Mouse (Mus musculus): ENCODE results near the gene Fam89a. TPM values are rescaled to one million over a fixed set of nuclear protein-coding genes. Genes with fewer than 3 reads are reported as not detected.

The Fam89a gene
- polyA plus RNA-seq, 1 experiment from 2014 or later, result 3.1 TPM

- no peak for ATAC-seq (replicated peaks; ENCODE audit: insufficient number of reproducible peaks, low FRiP score, low TSS enrichment)
- no peak overlapping the region for H3K27ac ChIP-seq (ENCODE audit: low read depth, low read length)
- 81% methylated on average over 6 of the region's 6 CpGs for WGBS (ENCODE audit: insufficient replicate concordance)
- H3K9me3 ChIP-seq (replicated peaks; ENCODE audit: control insufficient read depth, low read length), result no peaks in the 10 kb centered on the region
- no peak overlapping the region for H3K9ac ChIP-seq (ENCODE audit: low read depth, low read length)
- no peak overlapping the region for H3K4me2 ChIP-seq
- peaks cover 16% of the 10 kb centered on the region for H3K36me3 ChIP-seq (ENCODE audit: control insufficient read depth, insufficient read depth, low read length)
- H3K4me1 ChIP-seq (ENCODE audit: control insufficient read depth, insufficient read depth, low read length), result no peaks in the 10 kb centered on the region
- no peak overlapping the region for H3K4me3 ChIP-seq (ENCODE audit: low read depth, low read length)
- H3K27me3 ChIP-seq (ENCODE audit: control insufficient read depth, insufficient read depth, low read length), result no peaks in the 10 kb centered on the region
Measured at GRCm38 (mm10) chr8:124713207-124713606, 38.4 kb downstream of the Fam89a start.

GRCm38 (mm10) chr8:124705823-124706222 lies 45.8 kb downstream of the Fam89a start:
- no peaks in the 10 kb centered on the region for H3K27me3 ChIP-seq (ENCODE audit: control insufficient read depth, insufficient read depth, low read length)
- ATAC-seq (replicated peaks; ENCODE audit: insufficient number of reproducible peaks, low FRiP score, low TSS enrichment), result no peak
- H3K36me3 ChIP-seq (ENCODE audit: control insufficient read depth, insufficient read depth, low read length), result peaks cover 16% of the 10 kb centered on the region
- H3K4me3 ChIP-seq (ENCODE audit: low read depth, low read length), result no peak overlapping the region
- WGBS (ENCODE audit: insufficient replicate concordance), result 93% methylated on average over 8 of the region's 8 CpGs
- H3K4me2 ChIP-seq, result no peak overlapping the region
- H3K9me3 ChIP-seq (replicated peaks; ENCODE audit: control insufficient read depth, low read length), result no peaks in the 10 kb centered on the region
- no peaks in the 10 kb centered on the region for H3K4me1 ChIP-seq (ENCODE audit: control insufficient read depth, insufficient read depth, low read length)
- no peak overlapping the region for H3K27ac ChIP-seq (ENCODE audit: low read depth, low read length)
- no peak overlapping the region for H3K9ac ChIP-seq (ENCODE audit: low read depth, low read length)

- Histone ChIP-seq H3K9ac (ENCODE audit: low read depth, low read length) (no peak overlapping the region), H3K9me3 (replicated peaks; ENCODE audit: control insufficient read depth, low read length) (no peaks in the 10 kb centered on the region), H3K36me3 (ENCODE audit: control insufficient read depth, insufficient read depth, low read length) (peaks cover 17% of the 10 kb centered on the region), H3K27me3 (ENCODE audit: control insufficient read depth, insufficient read depth, low read length) (no peaks in the 10 kb centered on the region), H3K4me3 (ENCODE audit: low read depth, low read length) (no peak overlapping the region), H3K4me2 (no peak overlapping the region), H3K27ac (ENCODE audit: low read depth, low read length) (no peak overlapping the region), H3K4me1 (ENCODE audit: control insufficient read depth, insufficient read depth, low read length) (no peaks in the 10 kb centered on the region)
- WGBS (ENCODE audit: insufficient replicate concordance), result 84% methylated on average over 4 of the region's 4 CpGs
- no peak for ATAC-seq (replicated peaks; ENCODE audit: insufficient number of reproducible peaks, low FRiP score, low TSS enrichment)
Measured at GRCm38 (mm10) chr8:124704376-124704775, 47.3 kb downstream of the Fam89a start.

- Histone ChIP-seq H3K4me1 (ENCODE audit: control insufficient read depth, insufficient read depth, low read length) (no peaks in the 10 kb centered on the region), H3K9ac (ENCODE audit: low read depth, low read length) (no peak overlapping the region), H3K4me3 (ENCODE audit: low read depth, low read length) (no peak overlapping the region), H3K27me3 (ENCODE audit: control insufficient read depth, insufficient read depth, low read length) (no peaks in the 10 kb centered on the region), H3K4me2 (no peak overlapping the region), H3K27ac (ENCODE audit: low read depth, low read length) (no peak overlapping the region), H3K36me3 (ENCODE audit: control insufficient read depth, insufficient read depth, low read length) (peaks cover 13% of the 10 kb centered on the region), H3K9me3 (replicated peaks; ENCODE audit: control insufficient read depth, low read length) (no peaks in the 10 kb centered on the region)
- no peak for ATAC-seq (replicated peaks; ENCODE audit: insufficient number of reproducible peaks, low FRiP score, low TSS enrichment)
- 70% methylated on average over 4 of the region's 4 CpGs for WGBS (ENCODE audit: insufficient replicate concordance)
Measured at GRCm38 (mm10) chr8:124703526-124703925, 48.1 kb downstream of the Fam89a start.

GRCm38 (mm10) chr8:124702183-124702582 lies 49.4 kb downstream of the Fam89a start:
- no peak for ATAC-seq (replicated peaks; ENCODE audit: insufficient number of reproducible peaks, low FRiP score, low TSS enrichment)

GRCm38 (mm10) chr8:124701023-124701422 lies 50.6 kb downstream of the Fam89a start:
- Histone ChIP-seq H3K9me3 (replicated peaks; ENCODE audit: control insufficient read depth, low read length) (no peaks in the 10 kb centered on the region), H3K4me3 (ENCODE audit: low read depth, low read length) (no peak overlapping the region), H3K27me3 (ENCODE audit: control insufficient read depth, insufficient read depth, low read length) (no peaks in the 10 kb centered on the region), H3K4me1 (ENCODE audit: control insufficient read depth, insufficient read depth, low read length) (no peaks in the 10 kb centered on the region), H3K27ac (ENCODE audit: low read depth, low read length) (no peak overlapping the region), H3K4me2 (no peak overlapping the region), H3K9ac (ENCODE audit: low read depth, low read length) (no peak overlapping the region), H3K36me3 (ENCODE audit: control insufficient read depth, insufficient read depth, low read length) (peaks cover 10% of the 10 kb centered on the region)
- WGBS (ENCODE audit: insufficient replicate concordance), result 76% methylated on average over 9 of the region's 9 CpGs
- no peak for ATAC-seq (replicated peaks; ENCODE audit: insufficient number of reproducible peaks, low FRiP score, low TSS enrichment)

More at GRCm38 (mm10) chr8:124702183-124702582, 49.4 kb downstream of the Fam89a start:
- Histone ChIP-seq H3K9me3 (replicated peaks; ENCODE audit: control insufficient read depth, low read length) (no peaks in the 10 kb centered on the region), H3K4me2 (no peak overlapping the region), H3K36me3 (ENCODE audit: control insufficient read depth, insufficient read depth, low read length) (peaks cover 13% of the 10 kb centered on the region), H3K27ac (ENCODE audit: low read depth, low read length) (no peak overlapping the region), H3K4me1 (ENCODE audit: control insufficient read depth, insufficient read depth, low read length) (no peaks in the 10 kb centered on the region), H3K4me3 (ENCODE audit: low read depth, low read length) (no peak overlapping the region), H3K27me3 (ENCODE audit: control insufficient read depth, insufficient read depth, low read length) (no peaks in the 10 kb centered on the region), H3K9ac (ENCODE audit: low read depth, low read length) (no peak overlapping the region)
- 85% methylated on average over 3 of the region's 3 CpGs for WGBS (ENCODE audit: insufficient replicate concordance)

- H3K36me3 ChIP-seq (ENCODE audit: control insufficient read depth, insufficient read depth, low read length), result 0 out of 2 replicates have a peak, but pooled peaks cover 7% of the 10 kb centered on the region
- WGBS (ENCODE audit: insufficient replicate concordance), result 85% methylated on average over 5 of the region's 5 CpGs
Measured at GRCm38 (mm10) chr8:124700271-124700670, 51.4 kb downstream of the Fam89a start.

GRCm38 (mm10) chr8:124695424-124696100 lies 56.1 kb downstream of the Fam89a start:
- Histone ChIP-seq H3K27me3 (ENCODE audit: control insufficient read depth, insufficient read depth, low read length) (no peaks in the 10 kb centered on the region), H3K4me2 (no peak overlapping the region), H3K4me3 (ENCODE audit: low read depth, low read length) (no peak overlapping the region), H3K36me3 (ENCODE audit: control insufficient read depth, insufficient read depth, low read length) (peaks cover 5% of the 10 kb centered on the region; the same call in 1 of the 2 replicates), H3K9me3 (replicated peaks; ENCODE audit: control insufficient read depth, low read length) (no peaks in the 10 kb centered on the region), H3K27ac (ENCODE audit: low read depth, low read length) (no peak overlapping the region), H3K9ac (ENCODE audit: low read depth, low read length) (no peak overlapping the region), H3K4me1 (ENCODE audit: control insufficient read depth, insufficient read depth, low read length) (no peaks in the 10 kb centered on the region)
- 91% methylated on average over 22 of the region's 22 CpGs for WGBS (ENCODE audit: insufficient replicate concordance)
- no peak for ATAC-seq (replicated peaks; ENCODE audit: insufficient number of reproducible peaks, low FRiP score, low TSS enrichment)

More at GRCm38 (mm10) chr8:124700271-124700670, 51.4 kb downstream of the Fam89a start:
- Histone ChIP-seq H3K4me3 (ENCODE audit: low read depth, low read length) (no peak overlapping the region), H3K9ac (ENCODE audit: low read depth, low read length) (no peak overlapping the region), H3K9me3 (replicated peaks; ENCODE audit: control insufficient read depth, low read length) (no peaks in the 10 kb centered on the region), H3K4me2 (no peak overlapping the region), H3K27ac (ENCODE audit: low read depth, low read length) (no peak overlapping the region), H3K4me1 (ENCODE audit: control insufficient read depth, insufficient read depth, low read length) (no peaks in the 10 kb centered on the region), H3K27me3 (ENCODE audit: control insufficient read depth, insufficient read depth, low read length) (no peaks in the 10 kb centered on the region)
- no peak for ATAC-seq (replicated peaks; ENCODE audit: insufficient number of reproducible peaks, low FRiP score, low TSS enrichment)

- Histone ChIP-seq H3K4me2 (no peak overlapping the region), H3K36me3 (ENCODE audit: control insufficient read depth, insufficient read depth, low read length) (peaks cover 9% of the 10 kb centered on the region; the same call in 1 of the 2 replicates)
Measured at GRCm38 (mm10) chr8:124691706-124692105, 59.9 kb downstream of the Fam89a start.

More at GRCm38 (mm10) chr8:124691706-124692105, 59.9 kb downstream of the Fam89a start:
- Histone ChIP-seq H3K27ac (ENCODE audit: low read depth, low read length) (no peak overlapping the region), H3K9ac (ENCODE audit: low read depth, low read length) (no peak overlapping the region), H3K9me3 (replicated peaks; ENCODE audit: control insufficient read depth, low read length) (no peaks in the 10 kb centered on the region), H3K4me3 (ENCODE audit: low read depth, low read length) (no peak overlapping the region), H3K27me3 (ENCODE audit: control insufficient read depth, insufficient read depth, low read length) (no peaks in the 10 kb centered on the region), H3K4me1 (ENCODE audit: control insufficient read depth, insufficient read depth, low read length) (no peaks in the 10 kb centered on the region)
- no peak for ATAC-seq (replicated peaks; ENCODE audit: insufficient number of reproducible peaks, low FRiP score, low TSS enrichment)
- 91% methylated on average over 4 of the region's 4 CpGs for WGBS (ENCODE audit: insufficient replicate concordance)

Measured in heart, embryonic 11.5 days (tissue).